13 mouse cellular contexts compared by ENCODE assay signal in the genomic region with DNA sequence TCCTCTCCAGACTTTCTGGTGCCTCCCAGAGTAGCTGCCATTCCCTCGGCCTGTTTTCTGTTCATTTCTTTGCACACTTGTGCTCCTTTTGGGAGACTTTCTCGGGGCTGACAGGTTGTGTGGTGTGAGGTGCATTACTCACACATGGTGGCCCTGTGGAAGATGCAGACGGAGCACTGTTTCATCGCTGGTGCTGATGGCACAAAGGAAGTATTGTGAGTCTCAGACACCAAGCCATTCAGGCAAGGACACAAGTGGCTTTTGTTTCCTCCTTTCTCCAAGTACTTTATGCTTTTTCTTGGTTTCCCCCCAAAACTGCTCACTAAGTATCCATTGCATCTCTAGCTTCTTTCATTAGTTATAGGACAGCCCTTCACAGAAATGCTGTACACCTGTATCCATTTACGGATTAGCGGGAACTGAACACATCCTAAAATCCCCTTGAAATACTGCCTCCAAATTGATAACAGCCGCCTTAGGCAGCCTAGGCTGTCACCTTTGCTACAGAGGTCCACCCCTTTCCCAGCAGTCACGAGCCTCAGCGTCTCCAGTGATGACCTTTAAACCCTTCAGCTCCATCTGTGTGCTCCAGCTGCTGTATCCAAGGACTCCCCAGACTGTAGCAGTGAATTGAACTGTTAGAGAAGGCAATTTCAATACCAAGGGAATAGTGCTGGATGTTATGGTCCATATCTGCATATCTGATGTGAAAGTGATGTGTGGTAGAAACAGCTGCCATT.
DNase-seq lines count a peak whose midpoint lies in the region; ATAC-seq and TF ChIP-seq lines count a peak whose summit lies in the region.
"Had no signal": no experiment of that assay in that cellular context is flagged by ENCODE, and none has a peak within 500 bp of the region (broad histone marks: within the 10 kb centered on the region; RNA-seq: fewer than 3 reads in every experiment).

No protein-coding gene starts in this region.

- H3K27me3 ChIP-seq in hindbrain, embryonic 11.5 days (ENCODE audit: control insufficient read depth, insufficient read depth, low read length) = no peaks in the 10 kb centered on the region
- no peaks in the 10 kb centered on the region for H3K27me3 ChIP-seq in hindbrain, embryonic 16.5 days (replicated peaks; ENCODE audit: control insufficient read depth, insufficient read depth, low read length)
- H3K27me3 ChIP-seq in neural tube, embryonic 15.5 days (replicated peaks) = no peaks in the 10 kb centered on the region
- H3K27me3 ChIP-seq in lung, postnatal 0 days (replicated peaks; ENCODE audit: insufficient read depth, low read length) = no peaks in the 10 kb centered on the region
- H3K27me3 ChIP-seq: liver, embryonic 12.5 days had no signal

- H3K4me3 ChIP-seq in hindbrain, embryonic 11.5 days (ENCODE audit: low read depth, low read length) = no peak overlapping the region
- H3K4me3 ChIP-seq in hindbrain, embryonic 16.5 days (ENCODE audit: low read length) = no peak overlapping the region
- no peak overlapping the region for H3K4me3 ChIP-seq in neural tube, embryonic 15.5 days (replicated peaks)
- H3K4me3 ChIP-seq in lung, postnatal 0 days (ENCODE audit: low read depth, low read length) = no peak overlapping the region
- H3K4me3 ChIP-seq: heart, adult 2 months; liver, embryonic 12.5 days had no signal

- DNase-seq in hindbrain, embryonic 11.5 days (ENCODE audit: low spot score) = peak; percentile 27
- peak; percentile 33 for DNase-seq in neural tube, embryonic 10.5 days (ENCODE audit: extremely low spot score, low spot score)
- peak; percentile 58 to 63 for DNase-seq in kidney, postnatal 36 days
- no peak for DNase-seq in gastrocnemius, postnatal 14 days
- DNase-seq in thymus, adult 18-20 months = no peak
- no peak for DNase-seq in lung, postnatal 0 days (ENCODE audit: low spot score)
- DNase-seq: cerebellum, adult 2 months; heart, adult 2 months; heart, postnatal 14 days had no signal

- no peak for TF ChIP-seq EP300 in lung, postnatal 0 days (IDR thresholded peaks at IDR 0.05)

- no peak overlapping the region for H3K4me2 ChIP-seq in hindbrain, embryonic 11.5 days (replicated peaks; ENCODE audit: low read depth, low read length)
- no peak overlapping the region for H3K4me2 ChIP-seq in hindbrain, embryonic 16.5 days (ENCODE audit: low read length)
- no peak overlapping the region for H3K4me2 ChIP-seq in neural tube, embryonic 15.5 days
- no peak overlapping the region for H3K4me2 ChIP-seq in lung, postnatal 0 days (replicated peaks; ENCODE audit: low read depth, low read length)
- H3K4me2 ChIP-seq: liver, embryonic 12.5 days had no signal

- 0 out of 2 replicates have a peak, but pooled peaks have one; percentile 27 for ATAC-seq in hindbrain, embryonic 11.5 days (ENCODE audit: low FRiP score)
- ATAC-seq in hindbrain, embryonic 16.5 days = no peak
- ATAC-seq in neural tube, embryonic 15.5 days (ENCODE audit: low FRiP score) = no peak
- ATAC-seq in lung, postnatal 0 days = no peak
- ATAC-seq: liver, embryonic 12.5 days; midbrain, embryonic 16.5 days had no signal

- H3K4me1 ChIP-seq in hindbrain, embryonic 11.5 days (replicated peaks; ENCODE audit: control insufficient read depth, insufficient read depth, low read length) = peaks cover 10% of the 10 kb centered on the region
- H3K4me1 ChIP-seq in hindbrain, embryonic 16.5 days (ENCODE audit: control insufficient read depth, insufficient read depth, low read depth, low read length) = peaks cover 5% of the 10 kb centered on the region
- H3K4me1 ChIP-seq in neural tube, embryonic 15.5 days = peaks cover 56% of the 10 kb centered on the region
- H3K4me1 ChIP-seq in lung, postnatal 0 days (ENCODE audit: insufficient read depth, low read depth, low read length) = no peaks in the 10 kb centered on the region
- H3K4me1 ChIP-seq: liver, embryonic 12.5 days had no signal

- H3K36me3 ChIP-seq in hindbrain, embryonic 11.5 days (ENCODE audit: control insufficient read depth, insufficient read depth, low read length) = no peaks in the 10 kb centered on the region
- H3K36me3 ChIP-seq in hindbrain, embryonic 16.5 days (ENCODE audit: control insufficient read depth, insufficient read depth, low read length) = no peaks in the 10 kb centered on the region
- H3K36me3 ChIP-seq in neural tube, embryonic 15.5 days = no peaks in the 10 kb centered on the region
- H3K36me3 ChIP-seq in lung, postnatal 0 days (ENCODE audit: insufficient read depth, low read length) = no peaks in the 10 kb centered on the region
- H3K36me3 ChIP-seq: liver, embryonic 12.5 days had no signal

- 0 out of 2 replicates have a peak overlapping the region, but pooled peaks have one; percentile 23 for H3K9ac ChIP-seq in hindbrain, embryonic 11.5 days (ENCODE audit: low read depth, low read length)
- H3K9ac ChIP-seq in hindbrain, embryonic 16.5 days (ENCODE audit: low read depth, low read length) = no peak overlapping the region
- no peak overlapping the region for H3K9ac ChIP-seq in neural tube, embryonic 15.5 days (replicated peaks)
- no peak overlapping the region for H3K9ac ChIP-seq in lung, postnatal 0 days (replicated peaks; ENCODE audit: low read depth)
- H3K9ac ChIP-seq: liver, embryonic 12.5 days had no signal

- H3K9me3 ChIP-seq in hindbrain, embryonic 11.5 days (ENCODE audit: control insufficient read depth, low read length) = no peaks in the 10 kb centered on the region
- no peaks in the 10 kb centered on the region for H3K9me3 ChIP-seq in hindbrain, embryonic 16.5 days (ENCODE audit: control insufficient read depth, low read length)
- H3K9me3 ChIP-seq in neural tube, embryonic 15.5 days (replicated peaks) = no peaks in the 10 kb centered on the region
- H3K9me3 ChIP-seq in lung, postnatal 0 days (ENCODE audit: low read length) = no peaks in the 10 kb centered on the region
- H3K9me3 ChIP-seq: liver, embryonic 12.5 days had no signal

- intact Hi-C loops in gastrocnemius, postnatal 14 days (cut with DNase I; ENCODE audit: low total_unique reads) = no loop called here

- WGBS in hindbrain, embryonic 11.5 days = 42% methylated on average over 9 of the region's 9 CpGs
- WGBS in hindbrain, embryonic 16.5 days = 48% methylated on average over 9 of the region's 9 CpGs
- 38% methylated on average over 9 of the region's 9 CpGs for WGBS in neural tube, embryonic 15.5 days
- 48% methylated on average over 9 of the region's 9 CpGs for WGBS in lung, postnatal 0 days

- H3K27ac ChIP-seq in hindbrain, embryonic 11.5 days (ENCODE audit: low read depth, low read length) = peak overlapping the region; percentile 53
- H3K27ac ChIP-seq in hindbrain, embryonic 16.5 days (ENCODE audit: low read depth, low read length) = no peak overlapping the region
- H3K27ac ChIP-seq in neural tube, embryonic 15.5 days (replicated peaks) = no peak overlapping the region
- H3K27ac ChIP-seq in lung, postnatal 0 days (ENCODE audit: low read length) = no peak overlapping the region
- H3K27ac ChIP-seq: heart, adult 2 months; liver, embryonic 12.5 days had no signal

- no peak for TF ChIP-seq CTCF in lung, postnatal 0 days (IDR thresholded peaks at IDR 0.05)

Comparison
In these comparisons a context has a peak if more than half of its experiments do, and no peak if none do; other contexts are left out.
1. DNase-seq: peak in hindbrain, embryonic 11.5 days (single experiment), neural tube, embryonic 10.5 days (single experiment) and kidney, postnatal 36 days (2 of 2); none in gastrocnemius, postnatal 14 days (single experiment), thymus, adult 18-20 months (0 of 2) and lung, postnatal 0 days (single experiment).